Comparison of ENCODE assay signal across 19 mouse cellular contexts in genomic region chr12:94047972-94048371, GRCm38 (mm10).
"Had no signal": no experiment of that assay in that cellular context is flagged by ENCODE, and none has a peak within 500 bp of the region (broad histone marks: within the 10 kb centered on the region; RNA-seq: fewer than 3 reads in every experiment).

No protein-coding gene starts in this region.

- DNase-seq: kidney, postnatal 25 days; layer of hippocampus, adult 9-11 months; liver; lung, adult 18-20 months; lung, postnatal 14 days; lung, postnatal 4 days; midbrain, embryonic 14.5 days; right cerebral cortex, postnatal 25 days; spleen, adult 18-20 months; thymus, postnatal 25 days had no signal

- H3K36me3 ChIP-seq: limb, embryonic 10.5 days; limb, embryonic 13.5 days; liver, embryonic 12.5 days; liver, embryonic 15.5 days; lung, embryonic 15.5 days; stomach, embryonic 15.5 days had no signal

- H3K9ac ChIP-seq: limb, embryonic 13.5 days; liver, embryonic 12.5 days; liver, embryonic 15.5 days; lung, embryonic 15.5 days; stomach, embryonic 15.5 days had no signal

- H3K27me3 ChIP-seq: limb, embryonic 13.5 days; liver, embryonic 12.5 days; liver, embryonic 15.5 days; lung, embryonic 15.5 days; stomach, embryonic 15.5 days had no signal

- H3K4me1 ChIP-seq: limb, embryonic 10.5 days; limb, embryonic 13.5 days; liver, embryonic 12.5 days; liver, embryonic 15.5 days; lung, embryonic 15.5 days; stomach, embryonic 15.5 days had no signal

- H3K9me3 ChIP-seq: limb, embryonic 10.5 days; limb, embryonic 13.5 days; liver, embryonic 12.5 days; liver, embryonic 15.5 days; lung, embryonic 15.5 days; stomach, embryonic 15.5 days had no signal

- H3K4me3 ChIP-seq: layer of hippocampus, adult 2 months; limb, embryonic 10.5 days; limb, embryonic 13.5 days; liver, embryonic 12.5 days; liver, embryonic 15.5 days; lung, embryonic 15.5 days; stomach, embryonic 15.5 days had no signal

- H3K4me2 ChIP-seq: limb, embryonic 13.5 days; liver, embryonic 12.5 days; liver, embryonic 15.5 days; lung, embryonic 15.5 days; midbrain, embryonic 11.5 days; stomach, embryonic 15.5 days had no signal

- ATAC-seq: liver, embryonic 12.5 days had no signal

- H3K27ac ChIP-seq: kidney, postnatal 0 days; layer of hippocampus, adult 2 months; limb, embryonic 10.5 days; limb, embryonic 13.5 days; liver, embryonic 12.5 days; liver, embryonic 15.5 days; lung, embryonic 15.5 days; stomach, embryonic 15.5 days had no signal
